Comparison of ENCODE assay signal across 21 mouse cellular contexts in the genomic region with DNA sequence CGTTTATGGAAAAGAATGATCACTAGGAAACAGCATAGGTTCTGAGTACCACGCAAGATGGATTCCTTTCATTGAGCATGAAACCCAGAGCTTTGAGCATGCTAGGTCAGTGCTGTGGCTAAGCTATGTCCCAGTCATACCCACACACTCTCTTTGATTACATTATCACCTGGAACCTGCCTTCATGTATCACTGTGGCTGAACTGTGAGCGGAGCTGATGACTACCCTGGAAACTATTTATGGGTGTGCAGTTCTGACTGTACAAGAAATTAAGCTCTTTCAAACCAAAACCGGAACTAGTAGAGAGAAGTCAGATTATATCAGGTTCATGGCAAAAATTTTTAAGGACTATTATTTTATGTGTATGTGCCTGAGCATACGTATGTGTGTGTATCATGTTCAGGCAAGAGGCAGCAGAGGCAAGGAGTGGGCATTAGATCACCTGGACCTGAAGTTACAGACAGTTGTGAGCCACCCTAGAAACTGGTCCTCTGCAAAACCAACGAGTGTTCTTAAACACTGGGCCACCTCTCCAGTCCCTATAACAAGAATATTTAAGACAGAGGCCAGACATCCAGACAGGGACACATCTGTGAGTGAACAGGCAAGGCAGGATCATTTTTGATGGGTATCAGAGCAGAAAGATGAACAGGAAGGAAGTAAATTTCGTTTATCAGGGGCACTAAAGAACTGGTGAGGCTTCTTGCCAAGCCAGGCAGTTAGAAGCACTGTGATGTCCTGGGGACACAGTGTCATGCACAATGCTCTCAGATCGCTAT. TPM values are rescaled to one million over a fixed set of nuclear protein-coding genes. Genes with fewer than 3 reads are reported as not detected.
DNase-seq lines count a peak whose midpoint lies in the region; ATAC-seq and TF ChIP-seq lines count a peak whose summit lies in the region.
"Had no signal": no experiment of that assay in that cellular context is flagged by ENCODE, and none has a peak within 500 bp of the region (broad histone marks: within the 10 kb centered on the region; RNA-seq: fewer than 3 reads in every experiment).

No protein-coding gene starts in this region.

- DNase-seq in heart, adult 11 months, result peak; percentile 37
- DNase-seq in heart, embryonic 10.5 days (ENCODE audit: low spot score), result no peak
- DNase-seq in MEL-GATA-1-ER (ENCODE audit: extremely low read depth, low read depth), result peak; percentile 21
- DNase-seq in cerebellum, adult 18-20 months, result no peak
- no peak for DNase-seq in kidney, postnatal 25 days
- no peak for DNase-seq in lung, postnatal 25 days (ENCODE audit: low spot score)
- DNase-seq: cerebellum, postnatal 10 days; gastrocnemius, postnatal 14 days; heart, postnatal 4 days had no signal

- H3K27ac ChIP-seq in heart, embryonic 10.5 days, result no peak overlapping the region
- H3K27ac ChIP-seq in small intestine, adult 2 months (ENCODE audit: insufficient read depth, low read depth, low read length), result 0 out of 2 replicates have a peak overlapping the region, but pooled peaks have one; percentile 13
- H3K27ac ChIP-seq: limb, embryonic 15.5 days; lung, embryonic 15.5 days had no signal

- no peaks in the 10 kb centered on the region for H3K9me3 ChIP-seq in heart, embryonic 10.5 days
- H3K9me3 ChIP-seq: heart, embryonic 12.5 days; limb, embryonic 15.5 days; lung, embryonic 15.5 days had no signal

- no peak for TF ChIP-seq POLR2A in small intestine, adult 2 months (IDR thresholded peaks at IDR 0.05; ENCODE audit: low read depth, low read length)

- H3K4me3 ChIP-seq in heart, embryonic 10.5 days, result no peak overlapping the region
- H3K4me3 ChIP-seq in small intestine, adult 2 months (ENCODE audit: low read depth, low read length), result no peak overlapping the region
- H3K4me3 ChIP-seq: erythroblast, embryonic 14.5 days; heart, embryonic 12.5 days; limb, embryonic 15.5 days; lung, embryonic 15.5 days; myocyte had no signal

- H3K4me1 ChIP-seq in heart, embryonic 10.5 days, result no peaks in the 10 kb centered on the region
- peaks cover 4% of the 10 kb centered on the region; the same call in 1 of the 2 replicates for H3K4me1 ChIP-seq in small intestine, adult 2 months (ENCODE audit: control insufficient read depth, insufficient read depth, insufficient read length, low read length)
- H3K4me1 ChIP-seq: heart, embryonic 12.5 days; lung, embryonic 15.5 days had no signal

- ATAC-seq in inflammation-experienced regulatory T-cells, adult 6 months, result peak; percentile 89
- ATAC-seq: intestine, postnatal 0 days; Patski had no signal

- WGBS in heart, embryonic 10.5 days, result 70% methylated on average over 8 of the region's 8 CpGs
- 62% methylated on average over 8 of the region's 8 CpGs for WGBS in small intestine, adult 2 months

- TF ChIP-seq CTCF in small intestine, adult 2 months (IDR thresholded peaks at IDR 0.05; ENCODE audit: extremely low read depth, insufficient read length, insufficient replicate concordance, low read depth, low read length), result no peak

- H3K36me3 ChIP-seq in heart, embryonic 10.5 days, result no peaks in the 10 kb centered on the region
- no peaks in the 10 kb centered on the region for H3K36me3 ChIP-seq in small intestine, adult 2 months (ENCODE audit: control insufficient read depth, insufficient read depth, low read length)
- H3K36me3 ChIP-seq: heart, embryonic 12.5 days; limb, embryonic 15.5 days; lung, embryonic 15.5 days had no signal

- H3K27me3 ChIP-seq in heart, embryonic 10.5 days (ENCODE audit: insufficient read depth, poor library complexity, severe bottlenecking), result no peaks in the 10 kb centered on the region
- no peaks in the 10 kb centered on the region for H3K27me3 ChIP-seq in small intestine, adult 2 months (ENCODE audit: control insufficient read depth, insufficient read depth, low read length)
- H3K27me3 ChIP-seq: heart, embryonic 12.5 days; limb, embryonic 15.5 days; lung, embryonic 15.5 days; Patski had no signal

RNA-seq across cellular contexts. Expression of a gene that starts 2.4 kb away (rescaled TPM):
- polyA plus RNA-seq in heart, embryonic 10.5 days (2016; fragmentation: Nextera tagmentation; extraction: Ambion mirVana), result 15.1 and 24.7 TPM in 2 replicates
- 10 to 100 TPM; 31.0 to 41.8 (median 34.4) TPM for polyA plus RNA-seq in inflammation-experienced regulatory T-cells, adult 6 months (2017; shearing (Covaris generic))
- polyA plus RNA-seq in small intestine, adult 2 months (2012; rRNA removed), result 1.0 and 3.1 TPM in 2 replicates

RNA-seq across cellular contexts. Expression of a gene that starts 30.2 kb away (rescaled TPM):
- not detected in 2 replicates for polyA plus RNA-seq in heart, embryonic 10.5 days (2016; fragmentation: Nextera tagmentation; extraction: Ambion mirVana)
- not detected for polyA plus RNA-seq in inflammation-experienced regulatory T-cells, adult 6 months (2017; shearing (Covaris generic))
- not detected in 2 replicates for polyA plus RNA-seq in small intestine, adult 2 months (2012; rRNA removed)
- polyA plus RNA-seq: brain, embryonic 14.5 days; heart, embryonic 12.5 days; intestine, postnatal 0 days; large intestine, adult 2 months; limb, embryonic 15.5 days; lung, embryonic 15.5 days; midbrain, embryonic 11.5 days had no signal

Comparison
In these comparisons a context has a peak if more than half of its experiments do, and no peak if none do; other contexts are left out.
1. DNase-seq: peak in heart, adult 11 months (single experiment) and MEL-GATA-1-ER (single experiment); none in heart, embryonic 10.5 days (single experiment), cerebellum, adult 18-20 months (0 of 2), kidney, postnatal 25 days (0 of 2) and lung, postnatal 25 days (single experiment).